Mouse (Mus musculus): ENCODE measurements around the gene Mgll.

DNA sequence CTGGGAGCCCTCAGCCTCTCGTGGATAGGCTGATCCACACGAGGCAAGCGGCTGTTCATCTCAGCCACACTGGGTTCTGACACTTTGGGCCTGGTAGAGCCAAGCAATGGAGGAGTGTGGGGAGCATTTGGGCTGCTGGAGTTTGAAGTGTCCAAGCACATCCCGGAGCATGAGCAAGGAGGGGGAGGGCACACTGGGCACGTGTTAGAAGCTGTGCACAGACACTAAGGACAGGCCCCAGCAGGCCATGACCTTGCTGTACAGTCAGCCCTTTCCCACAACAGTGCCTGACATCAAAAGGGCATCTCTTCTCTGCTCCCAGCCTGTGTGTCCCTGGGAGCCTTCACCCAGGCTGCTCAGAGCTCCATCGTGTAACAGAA lies 13.3 kb downstream of the Mgll start:
- TF ChIP-seq POLR2A (IDR thresholded peaks at IDR 0.05; ENCODE audit: insufficient read depth, low read depth, low read length) (no peak), CTCF (IDR thresholded peaks at IDR 0.05) (no peak)
